In genomic region chr8:93812566-93813404, GRCm38 (mm10) we compare ENCODE assay signal across 8 mouse cellular contexts. TPM values are rescaled to one million over a fixed set of nuclear protein-coding genes. Genes with fewer than 3 reads are reported as not detected.
DNase-seq lines count a peak whose midpoint lies in the region; ATAC-seq and TF ChIP-seq lines count a peak whose summit lies in the region.

No protein-coding gene starts in this region.

- peak overlapping the region; percentile 77 for H3K4me2 ChIP-seq in forebrain, embryonic 14.5 days (ENCODE audit: low read length)
- peak overlapping the region; percentile 43 for H3K4me2 ChIP-seq in liver, postnatal 0 days (ENCODE audit: low read depth, low read length)

- H3K4me1 ChIP-seq in forebrain, embryonic 14.5 days (ENCODE audit: control insufficient read depth, insufficient read depth, low read length) = peaks cover 22% of the 10 kb centered on the region
- H3K4me1 ChIP-seq in liver, postnatal 0 days (ENCODE audit: insufficient read depth) = peaks cover 9% of the 10 kb centered on the region; the same call in 1 of the 2 replicates
- H3K4me1 ChIP-seq in thymus, adult 2 months (replicated peaks; ENCODE audit: control insufficient read depth, insufficient read depth, low read length) = peaks cover 8% of the 10 kb centered on the region

- TF ChIP-seq EP300 in liver, postnatal 0 days (IDR thresholded peaks at IDR 0.05; ENCODE audit: low read depth) = no peak

- DNase-seq in layer of hippocampus, adult 2 months (ENCODE audit: low spot score in 2 of 2) = no peak
- DNase-seq in layer of hippocampus, adult 9-10 months (ENCODE audit: low spot score) = no peak
- DNase-seq in cerebellum, postnatal 10 days = peak; percentile 53
- peak; percentile 64 for DNase-seq in forebrain, embryonic 14.5 days (ENCODE audit: low spot score)
- no peak for DNase-seq in liver, postnatal 0 days
- DNase-seq in thymus, adult 2 months = no peak
- no peak for DNase-seq in adrenal gland, postnatal 36 days
- no peak for DNase-seq in frontal cortex, adult 2 months (ENCODE audit: extremely low spot score in 1 of 2, low spot score in 1 of 2)

- H3K27me3 ChIP-seq in forebrain, embryonic 14.5 days (replicated peaks; ENCODE audit: control insufficient read depth, insufficient read depth, low read length) = no peaks in the 10 kb centered on the region
- peaks cover 49% of the 10 kb centered on the region for H3K27me3 ChIP-seq in liver, postnatal 0 days (ENCODE audit: insufficient read depth, low read length)
- peaks cover 19% of the 10 kb centered on the region for H3K27me3 ChIP-seq in thymus, adult 2 months (ENCODE audit: control insufficient read depth, insufficient read depth, low read length)

- WGBS in forebrain, embryonic 14.5 days = under 1% methylated on average over 35 of the region's 35 CpGs
- 13% methylated on average over 35 of the region's 35 CpGs for WGBS in liver, postnatal 0 days (ENCODE audit: insufficient replicate concordance)
- 15% methylated on average over 35 of the region's 35 CpGs for WGBS in thymus, adult 2 months

- no peaks in the 10 kb centered on the region for H3K9me3 ChIP-seq in forebrain, embryonic 14.5 days (replicated peaks; ENCODE audit: control insufficient read depth, low read length)
- H3K9me3 ChIP-seq in liver, postnatal 0 days (ENCODE audit: low read length) = no peaks in the 10 kb centered on the region

- no peak for TF ChIP-seq POLR2A in thymus, adult 2 months (IDR thresholded peaks at IDR 0.05; ENCODE audit: control insufficient read depth, extremely low read depth, insufficient read depth, low read length, poor library complexity)

- H3K9ac ChIP-seq in forebrain, embryonic 14.5 days (ENCODE audit: low read length) = peak overlapping the region; percentile 96
- H3K9ac ChIP-seq in liver, postnatal 0 days (replicated peaks) = no peak overlapping the region

- peak; percentile 8; the same call in 1 of the 2 replicates for ATAC-seq in forebrain, embryonic 14.5 days
- no peak for ATAC-seq in liver, postnatal 0 days

- H3K27ac ChIP-seq in layer of hippocampus, adult 2 months = peak overlapping the region; percentile 98
- peak overlapping the region; percentile 96 for H3K27ac ChIP-seq in forebrain, embryonic 14.5 days (ENCODE audit: low read depth, low read length)
- no peak overlapping the region for H3K27ac ChIP-seq in liver, postnatal 0 days (ENCODE audit: low read depth)
- H3K27ac ChIP-seq in thymus, adult 2 months (ENCODE audit: control insufficient read depth, insufficient read depth, low read length) = no peak overlapping the region

- no peak for TF ChIP-seq CTCF in layer of hippocampus, adult 2 months (conservative IDR thresholded peaks at IDR 0.05)
- no peak for TF ChIP-seq CTCF in liver, postnatal 0 days (IDR thresholded peaks at IDR 0.05; ENCODE audit: low read depth)
- TF ChIP-seq CTCF in thymus, adult 2 months (IDR thresholded peaks at IDR 0.05; ENCODE audit: borderline replicate concordance, control insufficient read depth, extremely low read depth, insufficient read depth, low read length, poor library complexity) = no peak

- H3K4me3 ChIP-seq in layer of hippocampus, adult 2 months = peak overlapping the region; percentile 81
- peak overlapping the region; percentile 88 for H3K4me3 ChIP-seq in forebrain, embryonic 14.5 days (ENCODE audit: low read depth, low read length)
- peak overlapping the region; percentile 17; the same call in 1 of the 2 replicates for H3K4me3 ChIP-seq in liver, postnatal 0 days (ENCODE audit: low read depth, low read length)
- no peak overlapping the region for H3K4me3 ChIP-seq in thymus, adult 2 months (ENCODE audit: control insufficient read depth, insufficient read depth, low read length)

- H3K36me3 ChIP-seq in forebrain, embryonic 14.5 days (ENCODE audit: control insufficient read depth, insufficient read depth, low read length) = peaks cover 12% of the 10 kb centered on the region
- H3K36me3 ChIP-seq in liver, postnatal 0 days (replicated peaks; ENCODE audit: insufficient read depth, low read length) = no peaks in the 10 kb centered on the region
- no peaks in the 10 kb centered on the region for H3K36me3 ChIP-seq in thymus, adult 2 months (ENCODE audit: control insufficient read depth, insufficient read depth, low read length)

RNA-seq across cellular contexts. Expression of gene Gnao1, which starts 3.0 kb away (rescaled TPM):
- 100 to 1,000 TPM; 662 to 678 TPM for total RNA-seq in layer of hippocampus, adult 2 months (2021)
- 107 and 129 TPM in 2 replicates for polyA plus RNA-seq in forebrain, embryonic 14.5 days (2014; fragmentation: Nextera tagmentation; extraction: Ambion mirVana)
- polyA plus RNA-seq in liver, postnatal 0 days (2015; fragmentation: Nextera tagmentation; extraction: Ambion mirVana) = 0.08 and 0.34 TPM in 2 replicates
- polyA plus RNA-seq in thymus, adult 2 months (2012; rRNA removed) = 2.3 and 2.5 TPM in 2 replicates
- total RNA-seq in adrenal gland, postnatal 36 days (2021) = 10 to 100 TPM; 24.6 to 27.8 TPM
- 430 and 444 TPM in 2 replicates for polyA plus RNA-seq in frontal cortex, adult 2 months (2012; rRNA removed)

Comparison
In these comparisons a context has a peak if more than half of its experiments do, and no peak if none do; other contexts are left out.
1. DNase-seq: peak in cerebellum, postnatal 10 days (2 of 2) and forebrain, embryonic 14.5 days (single experiment); none in layer of hippocampus, adult 2 months (0 of 2), layer of hippocampus, adult 9-10 months (single experiment), liver, postnatal 0 days (single experiment), thymus, adult 2 months (single experiment), adrenal gland, postnatal 36 days (0 of 2) and frontal cortex, adult 2 months (0 of 2).
2. H3K27ac ChIP-seq: peak in layer of hippocampus, adult 2 months (single experiment) and forebrain, embryonic 14.5 days (single experiment); none in liver, postnatal 0 days (single experiment) and thymus, adult 2 months (single experiment).
3. RNA of gene Gnao1, which starts 3.0 kb away (polyA plus RNA-seq): 430 to 444 TPM in frontal cortex, adult 2 months and 107 to 129 TPM in forebrain, embryonic 14.5 days; 2.3 to 2.5 TPM in thymus, adult 2 months and 0.08 to 0.34 TPM in liver, postnatal 0 days; every median in the first group is over 10 times any median in the second.